Mouse (Mus musculus) cerebellum, adult 2 months (tissue): Measurements from ENCODE around the gene Krt28. TPM values are rescaled to one million over a fixed set of nuclear protein-coding genes. Genes with fewer than 3 reads are reported as not detected.

ENCODE experiments used
- DNase-seq, 2 experiments: peaks; one replicate each; pipeline ENCODE4 v3.0.0; 2021
- H3K27ac ChIP-seq: fragments of 200-500 bp; 2 replicates; pipeline ENCODE4 v1.5.1; 2012; ENCODE audit warnings: low read length, control low read depth, inconsistent platforms; ENCODE audit not compliant: insufficient read depth
- H3K27me3 ChIP-seq: fragments of 200-500 bp; 2 replicates; pipeline ENCODE4 v1.6.1; 2012; ENCODE audit warnings: inconsistent platforms, mild to moderate bottlenecking, low read length, moderate library complexity; ENCODE audit not compliant: control insufficient read depth, insufficient read depth
- H3K4me1 ChIP-seq: fragments of 200-500 bp; 2 replicates; pipeline ENCODE4 v1.6.1; 2011; ENCODE audit warnings: low read length; ENCODE audit not compliant: control insufficient read depth, insufficient read depth
- H3K4me3 ChIP-seq: fragments of 200-500 bp; replicated peaks from 2 replicates; pipeline ENCODE3; 2011; ENCODE audit warnings: mild to moderate bottlenecking, low read depth, low read length, control low read depth; ENCODE audit not compliant: insufficient read depth
- CTCF ChIP-seq: fragments of 200-500 bp; IDR thresholded peaks from 2 replicates; pipeline ENCODE4 v1.5.1; 2011; ENCODE audit warnings: low read depth, mild to moderate bottlenecking, control low read depth, low read length, moderate library complexity, borderline replicate concordance; ENCODE audit not compliant: insufficient read depth
- POLR2A ChIP-seq: fragments of 200-500 bp; IDR thresholded peaks from 2 replicates; pipeline ENCODE4 v1.6.1; 2011; ENCODE audit warnings: low read length, control low read depth, borderline replicate concordance; ENCODE audit not compliant: insufficient read depth
- WGBS: fragments of 180-500 bp; shearing (Covaris S2); methylation state at CpG from one replicate; pipeline ENCODE4 v1.1.7; 2018; 5-methylcytosine and 5-hydroxymethylcytosine counted together
- polyA plus RNA-seq: library from polyadenylated mRNA; depleted of rRNA; stranded (reverse); fragments of >200 nt; gene quantifications from 2 replicates; pipeline ENCODE4 v1.2.3, GENCODE M21; 2012

The Krt28 gene
- polyA plus RNA-seq, 1 experiment, result 2.5 TPM

DNA sequence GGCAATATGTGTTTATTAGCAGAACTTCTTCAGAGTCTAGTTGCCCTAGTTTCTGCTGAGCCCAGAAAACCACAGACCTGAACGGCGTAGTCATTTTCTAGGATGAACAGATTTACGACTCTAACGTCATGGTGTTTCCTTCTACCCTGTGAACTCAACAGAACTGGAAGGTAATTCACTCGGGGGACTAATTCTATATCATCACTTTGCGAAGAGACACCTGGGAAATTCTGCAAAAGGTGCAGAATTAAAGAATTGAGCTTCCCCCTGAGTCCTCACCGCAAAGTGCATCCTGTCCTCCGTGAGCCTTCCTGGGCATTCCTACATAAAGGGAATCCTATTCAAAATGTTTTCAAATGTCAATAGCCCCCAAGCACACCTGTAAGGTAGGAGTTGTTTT is 13.3 kb downstream of the Krt28 start:
- 89% methylated on average over 8 of the region's 8 CpGs for WGBS
- H3K27me3 ChIP-seq, result no peaks in the 10 kb centered on the region; the same call in 1 of the 2 replicates
- no peak for TF ChIP-seq CTCF
- no peak for TF ChIP-seq POLR2A
- H3K27ac ChIP-seq, result no peak overlapping the region
- no peak overlapping the region for H3K4me3 ChIP-seq
- no peaks in the 10 kb centered on the region for H3K4me1 ChIP-seq
- DNase-seq, result no peak

DNA sequence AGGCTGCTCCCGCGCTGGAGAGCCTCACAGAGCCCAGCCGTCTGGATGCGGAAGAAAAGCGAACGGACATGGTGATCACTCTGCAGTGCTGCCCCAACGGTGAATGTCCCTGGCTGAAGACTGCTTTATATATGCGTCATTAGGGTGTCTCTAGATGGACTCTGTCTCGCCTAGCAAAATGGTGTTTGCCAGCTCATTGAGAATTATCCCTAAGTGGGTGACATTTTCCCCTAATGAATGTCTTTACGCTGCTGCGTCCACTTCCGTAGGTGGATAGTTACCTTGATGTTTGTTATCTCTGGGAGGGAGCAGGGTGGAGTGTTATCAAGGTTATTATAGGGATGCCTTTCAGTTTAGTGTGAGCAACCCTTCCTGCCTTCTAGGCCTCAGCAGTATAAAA is 23.7 kb downstream of the Krt28 start, which contains the start of gene Krt27:
TSS of gene Krt27 (minus strand) at position 101 of the 400 bp plus-strand sequence.
- TF ChIP-seq POLR2A, result no peak
- no peak for TF ChIP-seq CTCF
- DNase-seq, result no peak
- no peaks in the 10 kb centered on the region for H3K27me3 ChIP-seq
- WGBS, result 79% methylated on average over 12 of the region's 12 CpGs
- no peak within 1 kb of the TSS for H3K27ac ChIP-seq
- no peaks in the 10 kb centered on the region for H3K4me1 ChIP-seq
- no peak within 1 kb of the TSS for H3K4me3 ChIP-seq

DNA sequence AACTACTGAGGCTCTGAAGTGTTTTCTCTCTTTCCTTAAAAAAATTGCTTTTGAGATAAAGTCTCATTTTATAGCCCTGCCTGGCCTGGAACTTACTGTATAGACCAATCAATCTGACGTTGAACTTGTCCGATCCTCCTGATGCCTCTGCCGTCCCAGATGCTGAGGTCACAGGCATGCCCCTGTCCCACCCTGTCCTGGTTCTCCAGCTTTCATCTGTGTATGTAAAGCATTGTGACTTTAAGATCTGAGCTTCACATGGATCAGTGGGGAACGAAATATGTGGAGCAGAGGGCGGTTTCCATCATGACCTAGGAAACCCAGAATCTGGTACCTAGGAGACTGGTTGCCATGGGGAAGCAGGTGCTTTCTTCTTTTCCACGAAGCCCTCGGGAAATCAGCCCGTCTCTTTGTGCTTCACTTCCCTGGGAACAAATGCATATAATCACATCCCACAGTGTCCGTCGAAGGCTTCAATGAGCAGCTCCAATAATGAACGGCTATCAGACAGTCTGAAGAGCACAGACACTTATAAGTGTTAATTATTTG is 35.3 kb downstream of the Krt28 start:
- Histone ChIP-seq H3K4me1 (no peaks in the 10 kb centered on the region), H3K27ac (no peak overlapping the region), H3K27me3 (no peaks in the 10 kb centered on the region), H3K4me3 (no peak overlapping the region)
- 8% methylated on average over 11 of the region's 11 CpGs for WGBS
- TF ChIP-seq POLR2A (no peak), CTCF (no peak)
- no peak for DNase-seq

DNA sequence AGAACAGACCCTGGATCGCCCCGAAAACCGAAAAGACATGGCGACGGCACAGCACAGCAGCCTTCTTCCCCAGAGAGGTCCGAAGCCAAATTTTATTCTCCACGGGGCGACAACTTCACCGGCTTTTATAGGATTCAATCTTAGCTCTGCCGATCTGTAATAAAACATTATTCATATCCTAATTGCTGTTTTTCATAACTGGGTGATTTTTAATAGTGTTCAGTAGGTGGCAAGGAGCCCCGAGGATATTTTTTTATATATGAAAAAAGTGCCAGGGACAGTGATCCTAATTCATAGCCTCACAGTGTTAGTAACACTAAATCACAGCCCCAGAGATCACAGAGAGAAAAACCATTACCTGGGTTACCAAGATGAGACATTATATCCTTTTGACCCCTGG is 36.8 kb downstream of the Krt28 start, which contains the start of gene Krt26:
TSS of gene Krt26 (minus strand) at position 101 of the 400 bp plus-strand sequence.
- Histone ChIP-seq H3K4me3 (no peak within 1 kb of the TSS), H3K27ac (no peak within 1 kb of the TSS), H3K27me3 (no peaks in the 10 kb centered on the region), H3K4me1 (no peaks in the 10 kb centered on the region)
- no peak for DNase-seq
- WGBS, result 89% methylated on average over 11 of the region's 11 CpGs
- no peak for TF ChIP-seq CTCF
- no peak for TF ChIP-seq POLR2A

DNA sequence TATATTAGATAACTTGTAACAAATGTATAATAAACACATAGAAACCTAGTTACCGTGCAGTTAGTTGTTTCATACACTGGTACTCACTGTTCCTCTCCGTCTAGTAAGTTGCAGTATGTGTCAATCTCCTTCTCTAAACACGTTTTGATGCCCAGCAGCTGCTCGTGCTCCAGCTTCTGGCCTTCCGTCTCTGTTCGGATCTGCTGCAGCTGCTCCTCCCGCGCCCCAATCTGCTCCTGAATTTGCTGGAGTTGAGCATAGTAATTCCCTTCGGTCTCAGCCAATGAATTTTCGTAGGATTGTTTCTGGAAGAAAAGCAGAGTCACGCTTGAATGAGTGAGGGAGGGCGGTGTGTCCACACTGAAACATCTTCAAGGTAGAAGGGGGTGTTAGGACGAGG is 41.3 kb downstream of the Krt28 start:
- no peak for TF ChIP-seq CTCF
- TF ChIP-seq POLR2A, result no peak
- Histone ChIP-seq H3K27ac (no peak overlapping the region), H3K27me3 (no peaks in the 10 kb centered on the region), H3K4me3 (no peak overlapping the region), H3K4me1 (no peaks in the 10 kb centered on the region)
- 28% methylated on average over 13 of the region's 13 CpGs for WGBS
- no peak for DNase-seq

DNA sequence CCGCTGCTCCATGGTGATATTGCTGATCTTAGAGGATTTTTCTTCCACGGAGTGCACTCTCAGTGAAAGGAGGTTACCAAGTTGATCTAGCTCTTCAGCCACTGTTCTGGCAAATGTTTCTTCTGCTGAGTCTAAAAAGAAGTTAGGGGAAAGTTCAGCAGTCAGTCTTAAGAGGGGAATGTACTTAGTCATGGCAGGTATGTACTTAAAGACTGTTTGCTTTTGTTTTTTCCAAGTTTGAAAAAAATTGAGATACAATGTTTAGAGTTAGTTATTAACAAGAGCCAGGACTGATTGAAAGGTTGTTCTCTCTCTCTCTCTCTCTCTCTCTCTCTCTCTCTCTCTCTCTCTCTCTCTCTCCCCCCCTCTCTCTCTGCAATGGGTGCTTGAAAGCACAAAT is 45.0 kb downstream of the Krt28 start:
- Histone ChIP-seq H3K4me1 (no peaks in the 10 kb centered on the region), H3K4me3 (no peak overlapping the region), H3K27ac (no peak overlapping the region), H3K27me3 (no peaks in the 10 kb centered on the region)
- no peak for TF ChIP-seq POLR2A
- no peak for DNase-seq
- 62% methylated on average over 2 of the region's 2 CpGs for WGBS

DNA sequence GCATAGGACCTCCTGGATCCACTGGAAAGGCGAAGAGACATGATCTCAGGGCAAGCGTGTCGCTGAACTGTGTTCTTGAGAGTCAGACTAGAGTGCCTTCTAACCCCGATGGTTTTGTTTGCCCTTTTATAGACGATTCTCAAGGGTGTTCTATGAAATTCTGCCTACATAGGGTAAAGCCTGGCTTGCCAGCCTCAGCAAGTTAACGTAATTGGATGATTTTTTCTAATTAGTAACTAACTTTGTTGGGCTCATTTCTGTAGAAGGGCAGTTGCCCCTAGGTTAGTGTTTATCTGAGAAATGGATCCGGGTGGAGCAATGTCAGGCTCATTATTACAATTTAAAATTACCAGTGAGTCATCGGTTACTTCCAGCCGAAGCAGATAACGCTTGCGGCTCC is 51.9 kb downstream of the Krt28 start, which contains the start of gene Krt25:
TSS of gene Krt25 (minus strand) at position 101 of the 400 bp plus-strand sequence.
- Histone ChIP-seq H3K4me1 (no peaks in the 10 kb centered on the region), H3K27me3 (no peaks in the 10 kb centered on the region), H3K27ac (no peak within 1 kb of the TSS), H3K4me3 (no peak within 1 kb of the TSS)
- no peak for DNase-seq
- no peak for TF ChIP-seq CTCF
- TF ChIP-seq POLR2A, result no peak
- WGBS, result 94% methylated on average over 11 of the region's 11 CpGs

DNA sequence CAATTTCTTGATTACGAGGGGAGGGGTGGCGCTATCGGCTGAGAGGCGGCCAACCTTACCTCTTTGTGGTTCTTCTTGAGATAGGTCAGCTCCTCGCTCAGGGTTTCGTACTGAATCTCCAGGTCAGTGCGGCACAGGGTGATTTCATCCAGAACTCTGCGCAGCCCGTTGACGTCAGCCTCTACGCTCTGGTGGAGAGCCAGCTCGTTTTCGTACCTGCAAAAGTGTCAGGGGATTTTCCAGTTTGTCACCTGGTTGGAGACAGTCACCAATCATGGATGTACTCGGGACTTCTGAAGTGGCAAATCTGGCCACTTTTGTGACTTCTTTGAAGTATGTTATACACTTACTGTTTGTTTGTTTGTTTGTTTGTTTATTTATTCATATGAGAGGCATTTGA is 53.6 kb downstream of the Krt28 start:
- no peak overlapping the region for H3K4me3 ChIP-seq
- no peak overlapping the region for H3K27ac ChIP-seq
- no peaks in the 10 kb centered on the region for H3K4me1 ChIP-seq
- WGBS, result 89% methylated on average over 14 of the region's 14 CpGs
- no peak for DNase-seq
- no peaks in the 10 kb centered on the region for H3K27me3 ChIP-seq
- TF ChIP-seq CTCF, result no peak
- TF ChIP-seq POLR2A, result no peak

DNA sequence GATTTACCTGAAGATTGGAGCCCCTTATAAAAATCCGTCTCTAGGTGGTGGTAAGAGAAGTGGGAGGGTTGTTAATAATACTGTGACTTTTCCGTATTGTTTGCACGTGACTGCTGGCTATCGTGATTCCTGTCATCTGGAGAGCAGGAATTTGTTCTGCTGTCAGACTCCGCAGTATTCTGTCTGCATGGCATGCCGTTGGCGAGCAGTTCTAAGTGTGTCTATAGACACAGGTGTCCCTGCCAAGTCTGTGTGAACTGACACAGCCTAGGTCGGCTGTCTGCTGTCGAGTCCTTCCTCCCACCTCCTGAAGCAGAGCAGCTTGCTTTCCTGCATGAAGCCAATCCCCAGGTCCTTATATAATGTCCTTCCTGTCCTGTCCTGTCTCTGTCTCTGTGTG is 55.6 kb downstream of the Krt28 start:
- no peaks in the 10 kb centered on the region for H3K4me1 ChIP-seq
- 19% methylated on average over 9 of the region's 9 CpGs for WGBS
- H3K27me3 ChIP-seq, result no peaks in the 10 kb centered on the region
- H3K4me3 ChIP-seq, result no peak overlapping the region
- H3K27ac ChIP-seq, result no peak overlapping the region
- TF ChIP-seq POLR2A, result no peak
- no peak for TF ChIP-seq CTCF
- DNase-seq, result no peak
